Mouse (Mus musculus): ENCODE results near the gene Gcm2.

GRCm38 (mm10) chr13:41098325-41098724 is 12.5 kb downstream of the Gcm2 start:
- TF ChIP-seq CTCF (IDR thresholded peaks at IDR 0.05; ENCODE audit: low read depth, low read length) (no peak), GATA1 (IDR thresholded peaks at IDR 0.05; ENCODE audit: borderline replicate concordance, low read length) (no peak)

All from G1E (cell line).